Mouse (Mus musculus) limb, embryonic 10.5 days (tissue): ENCODE results near the gene Cenpn. TPM values are rescaled to one million over a fixed set of nuclear protein-coding genes. Genes with fewer than 3 reads are reported as not detected.

Experiments used
- DNase-seq: peaks from one replicate; pipeline ENCODE4 v3.0.0-alpha.2; 2017; ENCODE audit warnings: low spot score
- H3K27ac ChIP-seq: fragments of 300-500 bp; sonication (generic); 2 replicates; pipeline ENCODE4 v1.5.1; 2016; ENCODE audit warnings: mild to moderate bottlenecking
- H3K27me3 ChIP-seq: fragments of 300-500 bp; sonication (generic); 2 replicates; pipeline ENCODE4 v1.6.1; 2016; ENCODE audit warnings: low read depth, mild to moderate bottlenecking; ENCODE audit not compliant: poor library complexity, severe bottlenecking
- H3K36me3 ChIP-seq: fragments of 300-500 bp; sonication (generic); 2 replicates; pipeline ENCODE4 v1.6.1; 2016; ENCODE audit warnings: mild to moderate bottlenecking, moderate library complexity
- H3K4me1 ChIP-seq: fragments of 300-500 bp; sonication (generic); 2 replicates; pipeline ENCODE4 v1.6.1; 2016
- H3K4me3 ChIP-seq: fragments of 300-500 bp; sonication (generic); 2 replicates; pipeline ENCODE4 v1.5.1; 2016; ENCODE audit warnings: mild to moderate bottlenecking, moderate library complexity
- H3K9me3 ChIP-seq: fragments of 300-500 bp; sonication (generic); replicated peaks from 2 replicates; pipeline ENCODE4 v1.6.1; 2016; ENCODE audit warnings: mild to moderate bottlenecking
- WGBS: fragments of 180-500 bp; shearing (Covaris S2); methylation state at CpG from one replicate; pipeline ENCODE4 v1.1.7; 2016; 5-methylcytosine and 5-hydroxymethylcytosine counted together
- polyA plus RNA-seq: library from polyadenylated mRNA; unstranded; fragments of >200 nt; fragmentation: Nextera tagmentation; extraction: Ambion mirVana; gene quantifications from 2 replicates; pipeline ENCODE4 v1.2.1, GENCODE M21; 2016

Gene Cenpn
- polyA plus RNA-seq = 60.4 and 62.6 TPM in 2 replicates

GRCm38 (mm10) chr8:116921337-116922059 is at the start of gene Cenpn, which contains the start of gene Cmc2:
Gene Cenpn (plus strand): TSS chr8:116921730.
Gene Cmc2 (minus strand): TSS chr8:116921455.
- H3K4me1 ChIP-seq = peaks cover 15% of the 10 kb centered on the region
- H3K27ac ChIP-seq = peak within 1 kb of the TSS; percentile 96
- under 1% methylated on average over 57 of the region's 57 CpGs for WGBS
- no peaks in the 10 kb centered on the region for H3K27me3 ChIP-seq
- peak; percentile 96 for DNase-seq
- no peaks in the 10 kb centered on the region for H3K9me3 ChIP-seq
- H3K4me3 ChIP-seq = peak within 1 kb of the TSS; percentile 80
- peaks cover 40% of the 10 kb centered on the region for H3K36me3 ChIP-seq

GRCm38 (mm10) chr8:116872761-116873342 is 48.7 kb upstream of the Cenpn start:
- Histone ChIP-seq H3K27ac (no peak overlapping the region), H3K4me3 (no peak overlapping the region), H3K36me3 (no peaks in the 10 kb centered on the region), H3K9me3 (no peaks in the 10 kb centered on the region), H3K27me3 (no peaks in the 10 kb centered on the region), H3K4me1 (peaks cover 11% of the 10 kb centered on the region)
- DNase-seq = no peak
- 79% methylated on average over 2 of the region's 2 CpGs for WGBS

GRCm38 (mm10) chr8:116873586-116873985 is 47.9 kb upstream of the Cenpn start:
- H3K4me1 ChIP-seq = peaks cover 11% of the 10 kb centered on the region
- no peaks in the 10 kb centered on the region for H3K27me3 ChIP-seq
- WGBS = 78% methylated on average over 11 of the region's 11 CpGs
- no peak for DNase-seq
- no peaks in the 10 kb centered on the region for H3K36me3 ChIP-seq
- no peak overlapping the region for H3K4me3 ChIP-seq
- H3K9me3 ChIP-seq = no peaks in the 10 kb centered on the region
- no peak overlapping the region for H3K27ac ChIP-seq

- H3K27ac ChIP-seq = no peak overlapping the region
- H3K36me3 ChIP-seq = no peaks in the 10 kb centered on the region
- peaks cover 11% of the 10 kb centered on the region for H3K4me1 ChIP-seq
- H3K27me3 ChIP-seq = no peaks in the 10 kb centered on the region
- no peak for DNase-seq
- H3K4me3 ChIP-seq = no peak overlapping the region
- WGBS = 85% methylated on average over 8 of the region's 8 CpGs
- H3K9me3 ChIP-seq = no peaks in the 10 kb centered on the region
Measured at GRCm38 (mm10) chr8:116873986-116874385, 47.5 kb upstream of the Cenpn start.

GRCm38 (mm10) chr8:116875798-116876450 is 45.6 kb upstream of the Cenpn start:
- 90% methylated on average over 17 of the region's 17 CpGs for WGBS
- H3K27me3 ChIP-seq = no peaks in the 10 kb centered on the region
- H3K27ac ChIP-seq = no peak overlapping the region
- no peak for DNase-seq
- H3K36me3 ChIP-seq = no peaks in the 10 kb centered on the region
- no peaks in the 10 kb centered on the region for H3K9me3 ChIP-seq
- peaks cover 11% of the 10 kb centered on the region for H3K4me1 ChIP-seq
- no peak overlapping the region for H3K4me3 ChIP-seq

GRCm38 (mm10) chr8:116881396-116881795 is 40.1 kb upstream of the Cenpn start:
- DNase-seq = no peak
- H3K27ac ChIP-seq = no peak overlapping the region
- H3K27me3 ChIP-seq = no peaks in the 10 kb centered on the region
- H3K36me3 ChIP-seq = peaks cover 7% of the 10 kb centered on the region
- H3K4me3 ChIP-seq = no peak overlapping the region
- 91% methylated on average over 8 of the region's 8 CpGs for WGBS
- no peaks in the 10 kb centered on the region for H3K9me3 ChIP-seq
- H3K4me1 ChIP-seq = no peaks in the 10 kb centered on the region

- Histone ChIP-seq H3K9me3 (no peaks in the 10 kb centered on the region), H3K27ac (no peak overlapping the region), H3K36me3 (peaks cover 55% of the 10 kb centered on the region), H3K4me3 (no peak overlapping the region), H3K27me3 (no peaks in the 10 kb centered on the region), H3K4me1 (no peaks in the 10 kb centered on the region)
- WGBS = 74% methylated on average over 4 of the region's 4 CpGs
- DNase-seq = no peak
Measured at GRCm38 (mm10) chr8:116887813-116888212, 33.7 kb upstream of the Cenpn start.

- Histone ChIP-seq H3K9me3 (no peaks in the 10 kb centered on the region), H3K4me3 (no peak overlapping the region), H3K27ac (no peak overlapping the region), H3K4me1 (no peaks in the 10 kb centered on the region), H3K27me3 (no peaks in the 10 kb centered on the region), H3K36me3 (peaks cover 59% of the 10 kb centered on the region)
- DNase-seq = no peak
- 92% methylated on average over 5 of the region's 5 CpGs for WGBS
Measured at GRCm38 (mm10) chr8:116891446-116891845, 30.1 kb upstream of the Cenpn start.

GRCm38 (mm10) chr8:116892130-116892529 is 29.4 kb upstream of the Cenpn start:
- no peaks in the 10 kb centered on the region for H3K27me3 ChIP-seq
- 94% methylated on average over 3 of the region's 3 CpGs for WGBS
- no peaks in the 10 kb centered on the region for H3K4me1 ChIP-seq
- no peak overlapping the region for H3K27ac ChIP-seq
- peaks cover 52% of the 10 kb centered on the region for H3K36me3 ChIP-seq
- H3K4me3 ChIP-seq = no peak overlapping the region
- H3K9me3 ChIP-seq = no peaks in the 10 kb centered on the region
- DNase-seq = no peak

GRCm38 (mm10) chr8:116892636-116893035 is 28.9 kb upstream of the Cenpn start:
- Histone ChIP-seq H3K36me3 (peaks cover 47% of the 10 kb centered on the region), H3K4me1 (no peaks in the 10 kb centered on the region), H3K27ac (no peak overlapping the region), H3K4me3 (no peak overlapping the region), H3K9me3 (no peaks in the 10 kb centered on the region), H3K27me3 (no peaks in the 10 kb centered on the region)
- 90% methylated on average over 9 of the region's 9 CpGs for WGBS
- DNase-seq = no peak

- no peak overlapping the region for H3K4me3 ChIP-seq
- H3K27me3 ChIP-seq = no peaks in the 10 kb centered on the region
- peaks cover 35% of the 10 kb centered on the region for H3K36me3 ChIP-seq
- WGBS = 94% methylated on average over 11 of the region's 11 CpGs
- no peaks in the 10 kb centered on the region for H3K9me3 ChIP-seq
- no peaks in the 10 kb centered on the region for H3K4me1 ChIP-seq
- no peak for DNase-seq
- no peak overlapping the region for H3K27ac ChIP-seq
Measured at GRCm38 (mm10) chr8:116893938-116894337, 27.6 kb upstream of the Cenpn start.

- H3K9me3 ChIP-seq = no peaks in the 10 kb centered on the region
- no peak overlapping the region for H3K4me3 ChIP-seq
- 96% methylated on average over 6 of the region's 6 CpGs for WGBS
- no peaks in the 10 kb centered on the region for H3K27me3 ChIP-seq
- no peaks in the 10 kb centered on the region for H3K4me1 ChIP-seq
- DNase-seq = no peak
- H3K27ac ChIP-seq = no peak overlapping the region
- peaks cover 24% of the 10 kb centered on the region for H3K36me3 ChIP-seq
Measured at GRCm38 (mm10) chr8:116895521-116895920, 26.0 kb upstream of the Cenpn start.

GRCm38 (mm10) chr8:116904736-116905135 is 16.8 kb upstream of the Cenpn start:
- no peaks in the 10 kb centered on the region for H3K27me3 ChIP-seq
- H3K36me3 ChIP-seq = peaks cover 34% of the 10 kb centered on the region
- H3K9me3 ChIP-seq = no peaks in the 10 kb centered on the region; the same call in 1 of the 2 replicates
- H3K27ac ChIP-seq = no peak overlapping the region
- H3K4me1 ChIP-seq = no peaks in the 10 kb centered on the region
- H3K4me3 ChIP-seq = no peak overlapping the region
- no peak for DNase-seq
- 98% methylated on average over 4 of the region's 4 CpGs for WGBS
